Mouse (Mus musculus) CH12.LX (cell line): ENCODE measurements around the gene Gm44511. TPM values are rescaled to one million over a fixed set of nuclear protein-coding genes. Genes with fewer than 3 reads are reported as not detected.

Experiments used
- DNase-seq: peaks from one replicate; pipeline ENCODE4 v3.0.0-alpha.2; 2013; ENCODE audit errors: extremely low read depth
- H3K27ac ChIP-seq: 2 replicates; pipeline ENCODE4 v1.5.1; 2012; ENCODE audit warnings: low read depth, mild to moderate bottlenecking, control low read depth, moderate library complexity; ENCODE audit not compliant: insufficient read depth
- H3K27me3 ChIP-seq: replicated peaks from 2 replicates; pipeline ENCODE3; 2012; ENCODE audit warnings: inconsistent platforms
- H3K36me3 ChIP-seq, 2 experiments: replicated peaks in 1 of 2; 2 replicates each; pipeline versions ENCODE3 to v1.6.1; 2012; ENCODE audit warnings: inconsistent platforms in 1 of 2, low read length in 1 of 2, mild to moderate bottlenecking in 1 of 2, mixed read lengths in 1 of 2, moderate library complexity in 1 of 2; ENCODE audit not compliant: control insufficient read depth in 1 of 2, insufficient read depth in 1 of 2
- H3K4me1 ChIP-seq, 2 experiments: 2 replicates each; pipeline ENCODE4 v1.6.1; 2012; ENCODE audit warnings: inconsistent platforms in 1 of 2, moderate library complexity in 1 of 2; ENCODE audit not compliant: insufficient read depth in 2 of 2, control insufficient read depth in 1 of 2
- H3K4me2 ChIP-seq: 2 replicates; pipeline ENCODE4 v1.6.1; 2012; ENCODE audit warnings: low read depth, mild to moderate bottlenecking, control low read depth; ENCODE audit not compliant: poor library complexity, insufficient read depth, severe bottlenecking
- H3K4me3 ChIP-seq, 3 experiments: fragments of 150-350 bp in 1 of 3; sonication (generic) in 1 of 3; replicated peaks in 1 of 3; 2 replicates each; pipeline versions ENCODE3 to v1.5.1; 2011 to 2012; ENCODE audit warnings: low read depth in 2 of 3, low read length in 2 of 3, mild to moderate bottlenecking in 2 of 3, moderate library complexity in 2 of 3, control low read depth in 1 of 3, improper control_type of control experiment in 1 of 3, inconsistent platforms in 1 of 3, mixed read lengths in 1 of 3; ENCODE audit not compliant: poor library complexity in 1 of 3
- H3K79me2 ChIP-seq: replicated peaks from 2 replicates; pipeline ENCODE4 v1.6.1; 2012; ENCODE audit warnings: mild to moderate bottlenecking, moderate library complexity; ENCODE audit not compliant: control insufficient read depth, poor library complexity, insufficient read depth, severe bottlenecking; ENCODE audit errors: extremely low read depth
- H3K9ac ChIP-seq: 2 replicates; pipeline ENCODE4 v1.6.1; 2012; ENCODE audit warnings: low read depth, mild to moderate bottlenecking, control low read depth, moderate library complexity; ENCODE audit not compliant: insufficient read depth
- H3K9me3 ChIP-seq: replicated peaks from 2 replicates; pipeline ENCODE3; 2012; ENCODE audit warnings: low read length, inconsistent platforms, mixed read lengths
- BHLHE40 ChIP-seq: IDR thresholded peaks from 2 replicates; pipeline ENCODE4 v1.6.1; 2011; ENCODE audit warnings: mild to moderate bottlenecking, low read depth, low read length, improper control_type of control experiment
- CHD1 ChIP-seq: IDR thresholded peaks from 2 replicates; pipeline ENCODE4 v1.6.1; 2012; ENCODE audit warnings: low read depth, low read length, improper control_type of control experiment, inconsistent platforms
- CTCF ChIP-seq, 2 experiments: IDR thresholded peaks in 1 of 2; conservative IDR thresholded peaks in 1 of 2; 2 replicates each; pipeline ENCODE4 v1.5.1; 2011 to 2012; ENCODE audit warnings: low read depth in 2 of 2, low read length in 2 of 2, improper control_type of control experiment in 1 of 2, inconsistent platforms in 1 of 2, mild to moderate bottlenecking in 1 of 2, moderate library complexity in 1 of 2
- ELF1 ChIP-seq: IDR thresholded peaks from 2 replicates; pipeline ENCODE4 v1.6.1; 2014; ENCODE audit warnings: low read depth, mild to moderate bottlenecking, inconsistent platforms, low read length, improper control_type of control experiment
- GABPA ChIP-seq: IDR thresholded peaks from 2 replicates; pipeline ENCODE4 v1.6.1; 2012; ENCODE audit warnings: low read depth, low read length, improper control_type of control experiment, inconsistent platforms; ENCODE audit not compliant: insufficient replicate concordance
- HCFC1 ChIP-seq: IDR thresholded peaks from 2 replicates; pipeline ENCODE4 v1.6.1; 2012; ENCODE audit warnings: low read depth, mild to moderate bottlenecking, inconsistent platforms, low read length, improper control_type of control experiment
- JUN ChIP-seq: IDR thresholded peaks from 2 replicates; pipeline ENCODE4 v1.6.1; 2011; ENCODE audit warnings: low read depth, mild to moderate bottlenecking, low read length, improper control_type of control experiment, moderate library complexity; ENCODE audit not compliant: insufficient read depth
- JUND ChIP-seq: conservative IDR thresholded peaks from 2 replicates; pipeline ENCODE4 v1.6.1; 2011; ENCODE audit warnings: low read depth, low read length, improper control_type of control experiment
- KAT2A ChIP-seq: IDR thresholded peaks from 2 replicates; pipeline ENCODE4 v1.6.1; 2012; ENCODE audit warnings: low read length, improper control_type of control experiment, inconsistent platforms; ENCODE audit not compliant: insufficient replicate concordance
- MAFK ChIP-seq: IDR thresholded peaks from 2 replicates; pipeline ENCODE4 v1.6.1; 2011; ENCODE audit warnings: low read length, improper control_type of control experiment; ENCODE audit not compliant: insufficient replicate concordance
- MAZ ChIP-seq: IDR thresholded peaks from 2 replicates; pipeline ENCODE4 v1.6.1; 2012; ENCODE audit warnings: low read depth, mild to moderate bottlenecking, inconsistent platforms, low read length, improper control_type of control experiment, moderate library complexity
- MEF2A ChIP-seq: IDR thresholded peaks from 2 replicates; pipeline ENCODE4 v1.6.1; 2014; ENCODE audit warnings: low read depth, mild to moderate bottlenecking, inconsistent platforms, low read length, improper control_type of control experiment, borderline replicate concordance
- MXI1 ChIP-seq: IDR thresholded peaks from 2 replicates; pipeline ENCODE4 v1.6.1; 2011; ENCODE audit warnings: mild to moderate bottlenecking, low read depth, low read length, improper control_type of control experiment
- MYC ChIP-seq: IDR thresholded peaks from 2 replicates; pipeline ENCODE4 v1.6.1; 2011; ENCODE audit warnings: low read depth, mild to moderate bottlenecking, improper control_type of control experiment, low read length
- NELFE ChIP-seq: IDR thresholded peaks from 2 replicates; pipeline ENCODE4 v1.6.1; 2011; ENCODE audit warnings: low read depth, low read length, improper control_type of control experiment
- PAX5 ChIP-seq: IDR thresholded peaks from 2 replicates; pipeline ENCODE4 v1.6.1; 2012; ENCODE audit warnings: low read length, inconsistent platforms, mixed read lengths
- POLR2A ChIP-seq: IDR thresholded peaks from 2 replicates; pipeline ENCODE4 v1.6.1; 2011; ENCODE audit warnings: low read depth, mild to moderate bottlenecking, improper control_type of control experiment, low read length
- POLR2AphosphoS2 ChIP-seq: IDR thresholded peaks from 2 replicates; pipeline ENCODE4 v1.6.1; 2011; ENCODE audit warnings: low read depth, low read length, improper control_type of control experiment
- RCOR1 ChIP-seq: conservative IDR thresholded peaks from 2 replicates; pipeline ENCODE4 v1.6.1; 2012; ENCODE audit warnings: low read depth, mild to moderate bottlenecking, inconsistent platforms, low read length, improper control_type of control experiment
- TBP ChIP-seq: conservative IDR thresholded peaks from 2 replicates; pipeline ENCODE4 v1.6.1; 2011; ENCODE audit warnings: low read depth, low read length, improper control_type of control experiment
- TCF12 ChIP-seq: IDR thresholded peaks from 2 replicates; pipeline ENCODE4 v1.6.1; 2014; ENCODE audit warnings: low read depth, mild to moderate bottlenecking, inconsistent platforms, low read length, improper control_type of control experiment
- USF2 ChIP-seq: conservative IDR thresholded peaks from 2 replicates; pipeline ENCODE4 v1.6.1; 2011; ENCODE audit warnings: low read depth, low read length, improper control_type of control experiment
- ZKSCAN1 ChIP-seq: IDR thresholded peaks from 2 replicates; pipeline ENCODE4 v1.6.1; 2012; ENCODE audit warnings: low read depth, inconsistent platforms, low read length, improper control_type of control experiment, borderline replicate concordance
- ZNF384 ChIP-seq: IDR thresholded peaks from 2 replicates; pipeline ENCODE4 v1.6.1; 2012; ENCODE audit warnings: low read depth, low read length, improper control_type of control experiment, inconsistent platforms
- dilution Hi-C: fragments of 300-500 bp; cut with MboI; formaldehyde crosslinking; loops from 2 replicates; pipeline ENCODE4 v1.14.3; 2020; ENCODE audit warnings: low sequenced_read_pairs; ENCODE audit not compliant: extremely low pct_unique_long_range_greater_than_20kb, extremely low pct_ligation_motif_present
- in situ Hi-C: fragments of 300-500 bp; cut with MboI; formaldehyde crosslinking; loops from 3 replicates; pipeline ENCODE4 v1.14.3; 2019; ENCODE audit warnings: low sequenced_read_pairs, low pct_ligation_motif_present, low pct_unique_long_range_greater_than_20kb, mixed read lengths
- polyA plus RNA-seq: library from polyadenylated mRNA; unstranded; fragments of >175 nt; gene quantifications from 2 replicates; pipeline ENCODE4 v1.2.1, GENCODE M21; 2012; ENCODE audit warnings: low read depth; ENCODE audit not compliant: insufficient read length
- total RNA-seq, 2 experiments: library from RNA; depleted of rRNA; stranded (reverse); fragments of 300-350 nt in 1 of 2; fragments of >200 nt in 1 of 2; gene quantifications; 2 replicates each; pipeline ENCODE4 v1.2.3; 2012 to 2014

Gm44511 gene
- total and polyA plus RNA-seq, 3 experiments = not detected

DNA sequence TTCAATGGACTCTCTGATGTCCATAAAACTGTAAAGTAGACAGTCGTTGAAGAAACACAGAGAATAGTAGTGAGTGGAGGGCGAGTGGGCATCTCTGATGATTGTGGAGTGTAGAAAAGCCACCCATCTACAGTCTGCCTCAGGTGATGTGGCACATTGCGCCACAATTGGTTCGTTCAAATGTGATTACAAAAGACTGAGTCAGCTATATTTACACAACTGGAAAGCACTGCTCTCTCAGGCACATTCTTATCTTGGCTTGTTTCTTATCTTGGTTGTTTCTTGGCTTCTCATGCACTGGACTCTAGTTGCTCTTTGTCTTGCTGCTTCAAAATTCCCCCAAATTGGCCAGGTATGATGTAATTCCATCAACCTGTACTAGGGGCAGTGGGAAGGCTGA, 9.5 kb upstream of the Gm44511 start:
- peak overlapping the region in 1 of 3 experiments; percentile 91 for H3K4me3 ChIP-seq
- dilution Hi-C loops = no loop called here

DNA sequence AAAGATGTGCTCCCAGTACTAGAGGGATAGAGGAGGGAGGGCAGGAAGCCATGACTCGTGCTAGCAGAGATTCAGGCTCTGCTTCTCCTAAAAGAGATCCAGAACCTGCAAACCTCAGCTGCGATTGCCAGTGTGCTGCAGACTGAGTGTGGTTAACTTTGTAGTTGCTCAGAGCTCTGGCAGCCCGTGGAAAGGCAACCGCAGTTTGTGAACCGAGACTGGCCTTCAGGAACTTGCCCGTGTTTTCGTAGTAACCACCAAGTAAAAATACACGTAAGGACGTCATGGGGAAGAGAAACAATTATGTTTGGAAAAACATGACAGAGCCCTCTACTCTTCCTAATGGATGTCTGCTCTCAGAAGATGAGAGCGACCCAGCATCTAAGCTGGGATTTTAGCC, 6.9 kb upstream of the Gm44511 start:
- Histone ChIP-seq H3K27me3 (no peaks in the 10 kb centered on the region), H3K36me3 (no peaks in the 10 kb centered on the region), H3K9ac (no peak overlapping the region), H3K4me1 (peaks cover 7 to 31% of the 10 kb centered on the region in 2 experiments), H3K9me3 (no peaks in the 10 kb centered on the region), H3K27ac (no peak overlapping the region), H3K4me3 (no peak overlapping the region), H3K4me2 (no peak overlapping the region)
- dilution Hi-C loops = no loop called here
- TF ChIP-seq GABPA (no peak), MYC (no peak), JUND (no peak), NELFE (no peak)
- TF ChIP-seq, all 38 proteins: peak for 0
- in situ Hi-C loops = loop anchor here (25.0 kb wide), 1 partner anchor 529 kb away; no protein-coding TSS in a partner anchor
- no peaks in the 10 kb centered on the region for H3K79me2 ChIP-seq
- DNase-seq = no peak

More for the DNA sequence above, 9.5 kb upstream of the Gm44511 start:
- H3K4me2 ChIP-seq = peak overlapping the region; percentile 74
- no peak for DNase-seq
- H3K79me2 ChIP-seq = no peaks in the 10 kb centered on the region
- no peaks in the 10 kb centered on the region for H3K36me3 ChIP-seq
- no peaks in the 10 kb centered on the region for H3K27me3 ChIP-seq
- peak overlapping the region; percentile 29; the same call in 1 of the 2 replicates for H3K9ac ChIP-seq
- in situ Hi-C loops = loop anchor here (25.0 kb wide), 1 partner anchor 527 kb away; no protein-coding TSS in a partner anchor
- H3K9me3 ChIP-seq = no peaks in the 10 kb centered on the region
- H3K4me1 ChIP-seq = peaks cover 4 to 35% of the 10 kb centered on the region in 2 experiments; a peak in 3 of 4 replicates
- TF ChIP-seq MYC (no peak), USF2 (no peak), POLR2A (no peak), JUND (no peak), ZNF384 (no peak), NELFE (no peak), POLR2AphosphoS2 (no peak), MAFK (peak; percentile 89)
- no peak overlapping the region for H3K27ac ChIP-seq

DNA sequence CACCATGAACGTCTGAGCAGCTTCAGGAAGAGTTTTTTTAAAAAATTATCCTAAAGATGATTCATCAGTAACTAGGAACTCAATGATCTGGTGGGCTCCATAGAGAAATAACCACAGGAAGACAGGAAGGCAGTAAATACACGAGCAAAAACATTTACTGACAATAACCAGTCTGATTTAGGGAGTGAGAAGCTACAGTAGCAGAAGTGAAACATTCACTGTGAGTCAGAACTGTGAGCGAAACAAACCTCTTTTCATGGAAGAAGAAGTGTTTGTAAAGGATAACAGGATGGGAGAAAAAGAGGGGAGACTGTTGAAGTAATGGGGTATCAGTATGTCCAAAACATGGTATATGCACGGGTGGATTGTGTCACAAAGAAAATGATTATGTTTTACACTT, 3.7 kb upstream of the Gm44511 start:
- peaks cover 8 to 27% of the 10 kb centered on the region in 2 experiments for H3K4me1 ChIP-seq
- H3K9me3 ChIP-seq = no peaks in the 10 kb centered on the region
- in situ Hi-C loops = loop anchor here (25.0 kb wide), 1 partner anchor 532 kb away; no protein-coding TSS in a partner anchor
- H3K27ac ChIP-seq = no peak overlapping the region
- H3K9ac ChIP-seq = no peak overlapping the region
- dilution Hi-C loops = no loop called here
- no peaks in the 10 kb centered on the region for H3K79me2 ChIP-seq
- H3K4me3 ChIP-seq = no peak overlapping the region
- H3K4me2 ChIP-seq = no peak overlapping the region; the same call in 1 of the 2 replicates
- H3K36me3 ChIP-seq = no peaks in the 10 kb centered on the region
- no peaks in the 10 kb centered on the region for H3K27me3 ChIP-seq
- no peak for DNase-seq
- TF ChIP-seq POLR2A (no peak), TCF12 (no peak), MEF2A (no peak), MXI1 (no peak), HCFC1 (no peak), CHD1 (no peak), TBP (no peak), JUND (peak; percentile 31; the same call in 1 of the 2 replicates), RCOR1 (no peak; the same call in 1 of the 2 replicates), CTCF (conservative IDR thresholded peaks at IDR 0.05 in 1 of 2, IDR thresholded peaks at IDR 0.05 in 1 of 2; ENCODE audit: low read depth in 2 of 2, low read length in 2 of 2) (no peak), JUN (no peak), PAX5 (no peak), BHLHE40 (0 out of 2 replicates have a peak, but pooled peaks have one; percentile 17), MAZ (no peak), ZNF384 (no peak), ZKSCAN1 (no peak), KAT2A (no peak), ELF1 (no peak), MAFK (no peak), GABPA (no peak), NELFE (no peak), POLR2AphosphoS2 (no peak)
